Mouse (Mus musculus) brain, embryonic 14.5 days (tissue): Measurements from ENCODE around the gene Dstn.

Experiments used
- CTCF ChIP-seq: fragments of 200-500 bp; IDR thresholded peaks from 2 replicates; pipeline ENCODE4 v1.5.1; 2012; ENCODE audit warnings: inconsistent platforms, mild to moderate bottlenecking, moderate library complexity, borderline replicate concordance; ENCODE audit not compliant: insufficient read depth, insufficient read length; ENCODE audit errors: extremely low read depth
- POLR2A ChIP-seq: fragments of 200-500 bp; IDR thresholded peaks from 2 replicates; pipeline ENCODE4 v1.6.1; 2012; ENCODE audit warnings: mild to moderate bottlenecking, inconsistent platforms, borderline replicate concordance; ENCODE audit not compliant: poor library complexity, insufficient read depth, insufficient read length, severe bottlenecking; ENCODE audit errors: extremely low read depth

- no peak for TF ChIP-seq POLR2A
- no peak for TF ChIP-seq CTCF
These were observed 10.7 kb downstream of the Dstn start for GRCm38 (mm10) chr2:143925826-143926225.
